Mouse (Mus musculus) lung, embryonic 15.5 days (tissue): ENCODE data around the gene Olfr1299. TPM values are rescaled to one million over a fixed set of nuclear protein-coding genes. Genes with fewer than 3 reads are reported as not detected.

ENCODE experiments used
- ATAC-seq: fragments of 200-750 bp; cut with Nextera tagmentation; 2 replicates; pipeline ENCODE4 v1.8.0; 2017; ENCODE audit warnings: moderate number of reproducible peaks, borderline replicate concordance; ENCODE audit not compliant: low FRiP score, low TSS enrichment; ENCODE audit errors: extremely low read depth
- H3K27ac ChIP-seq: fragments of 300-500 bp; sonication (generic); 2 replicates; pipeline ENCODE4 v1.5.1; 2015; ENCODE audit warnings: moderate library complexity, mild to moderate bottlenecking, inconsistent platforms
- H3K27me3 ChIP-seq: fragments of 300-500 bp; sonication (generic); 2 replicates; pipeline ENCODE4 v1.6.1; 2015; ENCODE audit warnings: inconsistent platforms
- H3K36me3 ChIP-seq: fragments of 300-500 bp; sonication (generic); 2 replicates; pipeline ENCODE4 v1.6.1; 2015; ENCODE audit warnings: inconsistent platforms
- H3K4me1 ChIP-seq: fragments of 300-500 bp; sonication (generic); 2 replicates; pipeline ENCODE4 v1.6.1; 2015; ENCODE audit warnings: inconsistent platforms
- H3K4me2 ChIP-seq: fragments of 300-500 bp; sonication (generic); 2 replicates; pipeline ENCODE4 v1.6.1; 2015; ENCODE audit warnings: inconsistent platforms, mild to moderate bottlenecking, moderate library complexity
- H3K4me3 ChIP-seq: fragments of 300-500 bp; sonication (generic); 2 replicates; pipeline ENCODE4 v1.5.1; 2015; ENCODE audit warnings: mild to moderate bottlenecking, inconsistent platforms
- H3K9ac ChIP-seq: fragments of 300-500 bp; sonication (generic); 2 replicates; pipeline ENCODE4 v1.6.1; 2015; ENCODE audit warnings: inconsistent platforms
- H3K9me3 ChIP-seq: fragments of 300-500 bp; sonication (generic); 2 replicates; pipeline ENCODE4 v1.6.1; 2016; ENCODE audit warnings: inconsistent platforms
- WGBS: fragments of 180-500 bp; shearing (Covaris S2); methylation state at CpG from one replicate; pipeline ENCODE4 v1.1.7; 2015; 5-methylcytosine and 5-hydroxymethylcytosine counted together
- polyA plus RNA-seq: library from polyadenylated mRNA; unstranded; fragments of >200 nt; fragmentation: Nextera tagmentation; extraction: Ambion mirVana; gene quantifications from 2 replicates; pipeline ENCODE4 v1.2.1, GENCODE M21; 2015

The Olfr1299 gene
- not detected in 2 replicates for polyA plus RNA-seq

GRCm38 (mm10) chr2:111661119-111661518, at the start of gene Olfr1299:
Gene Olfr1299, plus strand, starts transcription at chr2:111661419.
- H3K4me3 ChIP-seq: no peak within 1 kb of the TSS
- no peaks in the 10 kb centered on the region for H3K4me1 ChIP-seq
- no peaks in the 10 kb centered on the region for H3K9me3 ChIP-seq
- H3K27ac ChIP-seq: no peak within 1 kb of the TSS
- no peaks in the 10 kb centered on the region for H3K27me3 ChIP-seq
- no peaks in the 10 kb centered on the region for H3K36me3 ChIP-seq
- H3K4me2 ChIP-seq: no peak within 1 kb of the TSS
- WGBS: 71% methylated on average over 4 of the region's 4 CpGs
- ATAC-seq: no peak
- no peak within 1 kb of the TSS for H3K9ac ChIP-seq

DNA sequence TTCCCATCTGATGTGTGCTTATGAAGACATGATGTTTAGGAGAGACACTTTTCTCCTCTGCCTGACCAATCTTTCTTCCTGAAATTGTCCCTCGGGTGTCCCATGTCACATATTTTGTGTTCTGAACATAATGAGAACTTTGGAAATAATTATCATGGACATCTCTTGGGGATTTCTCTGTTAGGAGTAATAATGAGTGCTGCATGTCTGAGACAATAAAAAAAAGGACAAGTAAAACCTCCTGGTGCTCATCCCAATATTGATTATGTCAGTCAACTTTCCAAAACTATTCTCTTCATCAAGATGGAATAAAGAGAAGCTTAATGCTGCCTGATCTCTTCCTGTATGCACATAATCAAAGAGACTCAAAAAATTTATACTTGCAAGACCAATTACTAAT, 34.8 kb upstream of the Olfr1299 start, which contains the start of gene Olfr1297:
Olfr1297 (minus strand) TSS at position 101 of the 400 bp plus-strand sequence.
- no peak for ATAC-seq

DNA sequence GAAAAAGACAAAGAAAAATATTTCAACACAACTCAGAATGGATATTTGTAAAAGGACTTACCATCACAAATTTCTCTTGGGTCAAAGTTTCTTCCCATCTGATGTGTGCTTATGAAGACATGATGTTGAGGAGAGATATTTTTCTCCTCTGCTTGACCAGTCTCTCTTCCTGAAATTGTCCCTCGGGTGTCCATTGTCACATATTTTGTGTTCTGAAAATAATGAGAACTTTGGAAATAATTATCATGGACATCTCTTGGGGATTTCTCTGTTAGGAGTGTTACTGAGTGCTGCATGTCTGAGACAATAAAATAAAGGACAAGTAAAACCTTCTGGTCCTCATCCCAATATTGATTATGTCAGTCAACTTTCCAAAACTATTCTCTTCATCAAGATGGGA, 12.1 kb upstream of the Olfr1299 start, which contains the start of gene Olfr1298:
Olfr1298 (minus strand) TSS at position 101 of the 400 bp plus-strand sequence.
- no peak within 1 kb of the TSS for H3K4me3 ChIP-seq
- no peaks in the 10 kb centered on the region for H3K36me3 ChIP-seq
- H3K4me1 ChIP-seq: no peaks in the 10 kb centered on the region
- H3K27ac ChIP-seq: no peak within 1 kb of the TSS
- WGBS: 81% methylated on average over 1 of the region's 1 CpGs
- H3K4me2 ChIP-seq: no peak within 1 kb of the TSS
- ATAC-seq: no peak
- no peaks in the 10 kb centered on the region for H3K27me3 ChIP-seq
- H3K9me3 ChIP-seq: no peaks in the 10 kb centered on the region
- no peak within 1 kb of the TSS for H3K9ac ChIP-seq

More for the DNA sequence above, 34.8 kb upstream of the Olfr1299 start, which contains the start of gene Olfr1297:
- H3K27ac ChIP-seq: no peak within 1 kb of the TSS
- no peak within 1 kb of the TSS for H3K4me3 ChIP-seq
- H3K4me2 ChIP-seq: no peak within 1 kb of the TSS
- no peak within 1 kb of the TSS for H3K9ac ChIP-seq
- no peaks in the 10 kb centered on the region for H3K27me3 ChIP-seq
- H3K9me3 ChIP-seq: no peaks in the 10 kb centered on the region
- no peaks in the 10 kb centered on the region for H3K36me3 ChIP-seq
- no peaks in the 10 kb centered on the region for H3K4me1 ChIP-seq
- WGBS: 48% methylated on average over 1 of the region's 1 CpGs

Other genes with a start within 250 kb of the Olfr1299 start
- gene Olfr1286, start 238.3 kb upstream of the Olfr1299 start, polyA plus RNA-seq: not detected in 2 replicates
- not detected in 2 replicates for gene Olfr1287, start 212.3 kb upstream of the Olfr1299 start, polyA plus RNA-seq
- not detected in 2 replicates for gene Olfr1288, start 187.3 kb upstream of the Olfr1299 start, polyA plus RNA-seq
- gene Olfr1289, start 180.6 kb upstream of the Olfr1299 start, polyA plus RNA-seq: not detected in 2 replicates
- gene Olfr1290, start 167.6 kb upstream of the Olfr1299 start, polyA plus RNA-seq: not detected in 2 replicates
- gene Olfr1291-ps1, start 164.2 kb upstream of the Olfr1299 start, polyA plus RNA-seq: not detected in 2 replicates
- not detected in 2 replicates for gene Olfr1293-ps, start 136.2 kb upstream of the Olfr1299 start, polyA plus RNA-seq
- gene Olfr1294, start 121.1 kb upstream of the Olfr1299 start, polyA plus RNA-seq: not detected in 2 replicates
- gene Olfr1295, start 91.7 kb upstream of the Olfr1299 start, polyA plus RNA-seq: not detected in 2 replicates
- gene Olfr1297, start 34.9 kb upstream of the Olfr1299 start, polyA plus RNA-seq: not detected in 2 replicates
- gene Olfr1298, start 12.2 kb upstream of the Olfr1299 start, polyA plus RNA-seq: not detected in 2 replicates
- gene Olfr1301, start 89.6 kb downstream of the Olfr1299 start, polyA plus RNA-seq: not detected in 2 replicates
- not detected in 2 replicates for gene Olfr1302, start 116.0 kb downstream of the Olfr1299 start, polyA plus RNA-seq
- gene Olfr1303, start 158.9 kb downstream of the Olfr1299 start, polyA plus RNA-seq: not detected in 2 replicates
- not detected in 2 replicates for gene Olfr1305, start 215.7 kb downstream of the Olfr1299 start, polyA plus RNA-seq